Mouse (Mus musculus): ENCODE data around the gene 4932438H23Rik.

4932438H23Rik gene

GRCm38 (mm10) chr16:91009942-91010529 is 84.9 kb downstream of the 4932438H23Rik start:
- peak; percentile 35 for DNase-seq (ENCODE audit: low spot score)

GRCm38 (mm10) chr16:91004915-91005538 is 89.9 kb downstream of the 4932438H23Rik start:
- no peak for DNase-seq (ENCODE audit: low spot score)

Measured in embryo, embryonic 10.5 days (tissue).